Mouse (Mus musculus) hindbrain, embryonic 13.5 days (tissue): ENCODE data around the gene Hoxb6. TPM values are rescaled to one million over a fixed set of nuclear protein-coding genes. Genes with fewer than 3 reads are reported as not detected.

Source experiments
- ATAC-seq: fragments of 200-750 bp; cut with Nextera tagmentation; 2 replicates; pipeline ENCODE4 v1.8.0; 2017; ENCODE audit warnings: moderate TSS enrichment; ENCODE audit not compliant: low FRiP score
- H3K27ac ChIP-seq: fragments of 300-500 bp; sonication (generic); 2 replicates; pipeline ENCODE4 v1.5.1; 2015; ENCODE audit warnings: inconsistent platforms, mild to moderate bottlenecking, moderate library complexity
- H3K27me3 ChIP-seq: fragments of 300-500 bp; sonication (generic); 2 replicates; pipeline ENCODE4 v1.6.1; 2015; ENCODE audit warnings: mild to moderate bottlenecking, inconsistent platforms
- H3K36me3 ChIP-seq: fragments of 300-500 bp; sonication (generic); 2 replicates; pipeline ENCODE4 v1.6.1; 2015; ENCODE audit warnings: mild to moderate bottlenecking, inconsistent platforms
- H3K4me1 ChIP-seq: fragments of 300-500 bp; sonication (generic); replicated peaks from 2 replicates; pipeline ENCODE4 v1.6.1; 2015; ENCODE audit warnings: inconsistent platforms
- H3K4me2 ChIP-seq: fragments of 300-500 bp; sonication (generic); 2 replicates; pipeline ENCODE4 v1.6.1; 2015; ENCODE audit warnings: inconsistent platforms, mild to moderate bottlenecking, moderate library complexity
- H3K4me3 ChIP-seq: fragments of 300-500 bp; sonication (generic); 2 replicates; pipeline ENCODE4 v1.5.1; 2015; ENCODE audit warnings: mild to moderate bottlenecking, inconsistent platforms
- H3K9ac ChIP-seq: fragments of 300-500 bp; sonication (generic); 2 replicates; pipeline ENCODE4 v1.6.1; 2015; ENCODE audit warnings: mild to moderate bottlenecking, inconsistent platforms
- H3K9me3 ChIP-seq: fragments of 300-500 bp; sonication (generic); 2 replicates; pipeline ENCODE4 v1.6.1; 2016; ENCODE audit warnings: inconsistent platforms
- WGBS: fragments of 180-500 bp; shearing (Covaris S2); methylation state at CpG from one replicate; pipeline ENCODE4 v1.1.7; 2015; 5-methylcytosine and 5-hydroxymethylcytosine counted together
- microRNA counts: library from miRNA; unstranded; fragments of <30 nt; microRNA quantifications from one replicate; lab custom pipeline; 2016
- microRNA-seq: library from miRNA; unstranded; fragments of <30 nt; microRNA quantifications from one replicate; pipeline ENCODE4, GENCODE M21; 2016
- polyA plus RNA-seq: library from polyadenylated mRNA; unstranded; fragments of >200 nt; fragmentation: Nextera tagmentation; extraction: Ambion mirVana; gene quantifications from 2 replicates; pipeline ENCODE4 v1.2.1, GENCODE M21; 2015

Hoxb6 gene
- polyA plus RNA-seq, 1 experiment from 2014 or later, result 132 TPM

DNA sequence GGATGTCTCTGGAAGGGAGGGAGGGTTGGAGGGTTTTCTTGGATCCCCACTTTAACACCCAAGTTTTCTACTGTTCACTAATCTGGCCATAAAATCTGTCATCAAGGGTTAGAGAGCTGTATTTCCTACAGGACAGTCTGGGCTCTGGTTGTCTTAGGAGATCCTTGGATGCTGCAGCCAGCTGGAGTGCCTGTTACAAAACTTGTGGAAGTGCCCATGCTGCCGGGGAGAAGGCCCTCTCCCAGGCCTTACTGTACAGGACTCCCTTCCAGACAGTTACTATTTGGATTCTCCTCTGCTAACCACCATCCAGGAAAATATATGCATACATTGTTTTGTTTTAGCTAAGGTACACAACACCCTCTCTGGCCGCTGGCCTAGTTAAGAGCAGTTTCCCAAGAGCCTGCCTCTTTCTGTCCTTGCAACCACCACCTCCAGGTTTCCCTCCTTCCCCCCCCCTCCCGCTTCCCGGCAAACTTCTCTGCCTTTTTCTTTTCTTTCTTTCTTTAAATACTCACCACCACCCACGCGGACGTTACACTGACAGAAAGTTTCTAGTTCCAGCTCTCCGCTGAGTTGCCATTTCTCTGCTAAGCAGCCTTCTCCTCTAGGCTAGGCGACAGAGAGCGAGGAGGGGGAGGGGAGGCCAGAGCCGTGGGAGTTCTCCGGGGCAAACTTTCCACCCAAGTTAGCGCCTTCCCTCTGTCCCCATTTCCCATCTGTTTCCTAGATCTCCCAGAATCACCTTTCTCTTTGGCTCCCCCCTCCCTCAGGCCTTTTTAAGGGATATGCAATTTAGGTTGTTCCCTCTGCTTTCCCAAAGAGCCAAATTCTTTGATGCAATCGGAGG is 57.4 kb downstream of the Hoxb6 start:
- peaks cover 13% of the 10 kb centered on the region for H3K36me3 ChIP-seq
- 2% methylated on average over 14 of the region's 14 CpGs for WGBS
- peak overlapping the region; percentile 100 for H3K27ac ChIP-seq
- peaks cover 56% of the 10 kb centered on the region for H3K27me3 ChIP-seq
- H3K9me3 ChIP-seq, result no peaks in the 10 kb centered on the region
- peaks cover 60% of the 10 kb centered on the region for H3K4me1 ChIP-seq
- ATAC-seq, result no peak
- H3K4me3 ChIP-seq, result peak overlapping the region; percentile 24
- H3K4me2 ChIP-seq, result peak overlapping the region; percentile 80
- peak overlapping the region; percentile 100 for H3K9ac ChIP-seq

DNA sequence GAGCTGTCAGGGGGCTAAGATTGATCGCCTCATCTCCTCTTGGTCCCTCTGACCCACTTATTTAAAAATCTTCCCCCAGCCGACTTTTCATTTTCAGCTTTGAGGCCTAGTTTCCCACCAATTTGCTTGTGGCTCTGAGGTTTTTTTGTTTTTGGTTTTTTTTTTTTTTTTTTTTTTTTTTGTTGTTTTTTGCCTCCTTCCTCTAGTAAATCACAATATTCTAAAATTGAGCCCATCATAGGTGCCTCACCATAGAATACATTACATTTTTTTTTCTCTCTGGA is 58.0 kb downstream of the Hoxb6 start, which contains the start of gene Hoxb2:
Gene Hoxb2 (plus strand): TSS at position 185 of the 284 bp plus-strand sequence.
- peak within 1 kb of the TSS; percentile 100 for H3K27ac ChIP-seq
- H3K9ac ChIP-seq, result peak within 1 kb of the TSS; percentile 100
- peaks cover 11% of the 10 kb centered on the region for H3K36me3 ChIP-seq
- no peak for ATAC-seq
- peaks cover 54% of the 10 kb centered on the region for H3K4me1 ChIP-seq
- H3K27me3 ChIP-seq, result peaks cover 52% of the 10 kb centered on the region
- 3% methylated on average over 2 of the region's 2 CpGs for WGBS
- H3K4me2 ChIP-seq, result peak within 1 kb of the TSS; percentile 80
- H3K9me3 ChIP-seq, result no peaks in the 10 kb centered on the region
- H3K4me3 ChIP-seq, result peak within 1 kb of the TSS; percentile 81

DNA sequence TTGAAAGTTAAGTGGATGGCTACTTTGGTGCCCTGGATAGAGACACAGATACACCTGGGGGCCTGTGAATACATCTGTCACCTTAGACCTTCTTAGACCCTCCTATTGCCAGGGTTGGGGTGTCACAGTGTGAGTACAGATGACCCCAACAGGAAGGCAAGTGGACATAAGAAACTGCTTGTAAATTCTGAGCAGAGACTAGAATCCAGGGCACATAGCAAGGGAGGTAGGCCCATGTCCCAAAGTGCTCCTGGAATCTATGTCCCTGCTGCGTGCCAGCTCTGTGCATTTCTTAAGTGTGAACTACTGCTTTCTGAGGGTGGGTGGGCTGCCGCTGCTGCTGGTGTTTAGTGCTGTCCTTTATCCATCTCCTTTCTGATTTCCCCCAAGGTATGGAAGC is 58.5 kb downstream of the Hoxb6 start:
- Histone ChIP-seq H3K36me3 (peaks cover 10% of the 10 kb centered on the region), H3K9me3 (no peaks in the 10 kb centered on the region), H3K4me1 (peaks cover 49% of the 10 kb centered on the region), H3K27ac (peak overlapping the region; percentile 100), H3K4me3 (peak overlapping the region; percentile 81), H3K9ac (peak overlapping the region; percentile 100), H3K4me2 (peak overlapping the region; percentile 80), H3K27me3 (peaks cover 51% of the 10 kb centered on the region)
- whole genome bisulfite sequencing, result 2% methylated on average over 2 of the region's 2 CpGs
- no peak for ATAC-seq

MicroRNAs within 50 kb of the gene (microRNA counts, 519-probe panel; counts per million panel counts)
- microRNA mmu-miR-10a (lab: Ali Mortazavi, UCI) (5,299 counts per million, percentile 90 among the panel's probes with 10 or more counts), microRNA mmu-miR-196a (lab: Ali Mortazavi, UCI) (51.3 counts per million)

Small RNAs within 50 kb of the gene (microRNA-seq; reads per million reads assigned to microRNA genes)
- 97,277 reads per million, percentile 100 among the genes with 10 or more reads in this experiment for gene Mir10a
- not detected for gene Mir196a-1

Other genes with a start within 250 kb of the Hoxb6 start
- gene Ube2z, start 227.1 kb upstream of the Hoxb6 start, polyA plus RNA-seq, result 31.0 and 31.7 TPM in 2 replicates
- 530 and 549 TPM in 2 replicates for gene Atp5g1, start 216.8 kb upstream of the Hoxb6 start, polyA plus RNA-seq
- not detected in 2 replicates for gene Calcoco2, start 180.5 kb upstream of the Hoxb6 start, polyA plus RNA-seq
- gene Ttll6, start 158.7 kb upstream of the Hoxb6 start, polyA plus RNA-seq, result 0.22 and 0.26 TPM in 2 replicates
- not detected in 2 replicates for gene Hoxb13, start 98.2 kb upstream of the Hoxb6 start, polyA plus RNA-seq
- 4.8 and 7.2 TPM in 2 replicates for gene Hoxb9, start 21.0 kb upstream of the Hoxb6 start, polyA plus RNA-seq
- 19.2 and 27.2 TPM in 2 replicates for gene Hoxb8, start 10.6 kb upstream of the Hoxb6 start, polyA plus RNA-seq
- 21.5 and 33.2 TPM in 2 replicates for gene Hoxb7, start 5.9 kb upstream of the Hoxb6 start, polyA plus RNA-seq
- 196 and 216 TPM in 2 replicates for gene Hoxb5, start 10.9 kb downstream of the Hoxb6 start, polyA plus RNA-seq
- gene Hoxb4, start 25.8 kb downstream of the Hoxb6 start, polyA plus RNA-seq, result 9.5 and 11.3 TPM in 2 replicates
- 11.9 and 14.5 TPM in 2 replicates for gene Hoxb3, start 30.9 kb downstream of the Hoxb6 start, polyA plus RNA-seq
- gene Hoxb2, start 58.0 kb downstream of the Hoxb6 start, polyA plus RNA-seq, result 38.6 and 47.2 TPM in 2 replicates
- gene Hoxb1, start 73.3 kb downstream of the Hoxb6 start, polyA plus RNA-seq, result 0.30 and 0.74 TPM in 2 replicates
- 6.3 and 6.9 TPM in 2 replicates for gene Skap1, start 172.1 kb downstream of the Hoxb6 start, polyA plus RNA-seq